Mouse (Mus musculus) heart, adult 9 months (tissue): Measurements from ENCODE around the gene Fhod1.

ENCODE experiments used
- DNase-seq, 2 experiments: peaks; one replicate each; pipeline ENCODE4 v3.0.0; 2022; ENCODE audit warnings: low spot score in 2 of 2

The Fhod1 gene

DNA sequence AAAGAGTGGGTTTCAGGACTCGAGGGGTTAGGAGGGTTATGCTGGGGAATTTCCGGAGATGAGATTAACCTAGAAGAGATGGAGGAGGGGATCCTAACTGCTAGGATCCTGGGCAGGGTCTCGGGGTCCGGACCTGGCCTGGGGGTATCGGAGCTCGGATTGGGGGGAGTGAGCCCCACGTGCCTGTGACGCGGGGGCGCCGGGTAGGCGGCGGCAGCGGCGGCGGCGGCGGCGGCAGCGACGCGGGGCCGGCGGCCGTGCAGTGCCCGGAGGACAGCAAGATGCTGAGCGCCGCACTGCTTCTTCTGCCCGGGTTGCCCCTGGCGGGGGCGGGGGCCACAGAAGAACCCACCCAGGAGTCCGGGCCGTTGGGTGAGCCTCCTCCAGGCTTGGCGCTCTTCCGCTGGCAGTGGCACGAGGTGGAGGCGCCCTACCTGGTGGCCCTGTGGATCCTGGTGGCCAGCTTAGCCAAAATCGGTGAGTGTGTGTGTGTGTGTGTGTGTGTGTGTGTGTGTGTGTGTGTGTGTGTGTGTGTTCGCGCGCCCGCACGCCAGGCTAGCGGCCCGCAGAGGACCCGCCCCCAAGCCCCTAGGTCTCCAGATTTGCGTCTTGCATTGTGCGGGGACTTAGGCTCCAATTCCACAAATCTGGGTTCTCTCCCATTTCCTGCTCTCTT lies 1.5 kb upstream of the Fhod1 start:
- no peak for DNase-seq

DNA sequence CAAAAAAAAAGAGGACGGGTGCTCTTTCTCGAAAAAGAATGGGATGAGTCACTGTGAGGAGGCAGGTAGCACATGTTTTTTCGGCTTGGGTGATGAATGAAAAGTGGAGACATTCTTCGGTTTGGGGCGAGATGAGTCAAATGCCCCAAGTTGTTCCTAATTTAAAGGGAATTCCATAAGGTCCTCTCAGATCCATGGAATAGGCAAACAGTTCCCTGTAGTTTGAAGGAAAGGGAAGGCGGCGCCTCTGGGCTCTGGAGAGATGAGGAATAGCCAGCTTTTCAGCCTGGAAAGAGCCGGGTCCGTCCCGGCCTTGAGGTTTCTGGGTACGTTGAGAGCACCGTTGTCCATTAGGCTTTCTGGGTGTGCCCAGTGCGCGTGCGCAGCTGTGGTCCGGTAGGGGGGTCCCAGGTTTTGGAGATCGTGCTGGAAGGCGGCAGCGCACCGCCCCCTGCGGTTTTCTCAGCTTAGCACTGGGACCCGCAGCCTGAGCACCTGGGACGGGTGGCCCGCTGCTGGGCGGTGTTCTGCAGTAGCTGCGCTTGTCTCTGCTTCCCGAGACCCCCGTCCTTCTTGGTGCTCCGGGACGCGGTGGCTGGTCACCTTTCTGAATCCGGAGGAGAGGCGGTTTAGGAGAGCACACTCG lies 820 bp upstream of the Fhod1 start, which contains the start of gene Slc9a5:
Gene Slc9a5 (plus strand): TSS at position 394 of the 646 bp plus-strand sequence.
- DNase-seq, result peak; percentile 24 to 56

DNA sequence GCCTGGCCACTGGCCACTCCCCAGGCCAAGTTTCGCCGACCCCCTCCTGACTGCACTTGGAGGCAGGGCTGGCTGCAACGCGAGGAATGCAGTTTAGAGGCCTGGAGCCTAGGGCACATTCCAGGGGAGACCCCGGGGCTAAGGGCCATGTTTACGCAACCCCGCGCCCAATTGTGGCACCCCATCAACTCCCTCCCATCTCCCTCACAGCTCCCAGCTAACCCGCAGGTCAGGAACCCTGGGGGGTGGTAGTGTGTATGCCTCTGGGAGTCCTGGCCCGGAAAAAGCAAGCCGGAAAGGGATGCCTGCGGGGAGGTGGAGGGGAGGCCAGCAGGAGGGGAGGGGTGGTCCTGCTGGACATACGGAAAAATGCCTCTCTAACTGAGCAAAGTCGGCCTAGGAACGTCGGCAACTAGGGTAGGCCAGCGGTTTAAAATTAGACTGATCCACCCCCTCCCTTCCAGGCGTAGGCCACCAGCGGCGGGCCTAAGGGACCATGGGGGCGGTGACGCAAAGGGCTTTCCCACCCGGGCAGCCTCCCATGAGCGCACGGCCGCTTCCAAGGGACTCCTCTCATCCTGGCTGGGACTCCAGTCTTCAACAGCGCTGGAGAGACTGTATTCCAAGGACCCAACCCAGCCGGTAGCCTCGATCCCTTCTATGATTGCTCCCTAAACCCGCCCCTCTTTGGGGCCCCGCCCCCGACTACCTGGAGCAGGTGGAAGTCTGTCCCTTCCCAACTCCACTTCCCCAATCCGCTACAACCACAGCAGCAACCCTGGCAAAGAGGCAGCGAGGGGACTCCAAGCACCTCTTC lies 934 bp downstream of the Fhod1 start:
- peak; percentile 83 to 84 for DNase-seq

- DNase-seq, result peak; percentile 39 to 58
Measured at GRCm38 (mm10) chr8:105345061-105345975, 2.4 kb downstream of the Fhod1 start.

- no peak for DNase-seq
Measured at GRCm38 (mm10) chr8:105343791-105344574, 3.8 kb downstream of the Fhod1 start.

- DNase-seq, result no peak
Measured at GRCm38 (mm10) chr8:105342768-105343167, 5.0 kb downstream of the Fhod1 start.

- no peak for DNase-seq
Measured at GRCm38 (mm10) chr8:105341399-105341798, 6.4 kb downstream of the Fhod1 start.

- DNase-seq, result peak; percentile 28 to 48
Measured at GRCm38 (mm10) chr8:105339886-105340635, 7.7 kb downstream of the Fhod1 start.

- no peak for DNase-seq
Measured at GRCm38 (mm10) chr8:105338992-105339391, 8.8 kb downstream of the Fhod1 start.

GRCm38 (mm10) chr8:105336373-105337130 lies 11.2 kb downstream of the Fhod1 start:
- DNase-seq, result no peak

GRCm38 (mm10) chr8:105332523-105332922 lies 15.2 kb downstream of the Fhod1 start:
- DNase-seq, result no peak

- DNase-seq, result no peak
Measured at GRCm38 (mm10) chr8:105331931-105332330, 15.8 kb downstream of the Fhod1 start.

DNA sequence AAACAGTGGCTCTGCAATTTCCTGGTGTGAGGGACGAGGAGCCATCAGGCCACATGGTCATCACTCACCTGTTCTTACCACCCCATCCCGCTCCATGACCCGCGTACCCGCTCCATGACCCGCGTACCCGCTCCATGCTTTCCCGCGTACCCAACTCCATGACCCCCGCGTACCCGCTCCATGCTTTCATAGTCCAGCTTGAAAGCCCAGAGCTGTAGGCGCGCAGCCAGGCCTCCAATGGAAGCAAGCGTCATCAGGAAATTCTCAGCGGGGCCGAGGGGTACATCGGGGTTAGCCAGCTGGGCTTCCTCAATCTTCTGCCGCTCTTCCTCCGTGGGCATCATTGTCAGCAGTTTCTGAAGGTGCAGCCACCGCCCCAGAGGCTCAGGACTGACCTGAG lies 16.3 kb downstream of the Fhod1 start:
- no peak for DNase-seq

GRCm38 (mm10) chr8:105330325-105330724 lies 17.4 kb downstream of the Fhod1 start:
- no peak for DNase-seq

DNA sequence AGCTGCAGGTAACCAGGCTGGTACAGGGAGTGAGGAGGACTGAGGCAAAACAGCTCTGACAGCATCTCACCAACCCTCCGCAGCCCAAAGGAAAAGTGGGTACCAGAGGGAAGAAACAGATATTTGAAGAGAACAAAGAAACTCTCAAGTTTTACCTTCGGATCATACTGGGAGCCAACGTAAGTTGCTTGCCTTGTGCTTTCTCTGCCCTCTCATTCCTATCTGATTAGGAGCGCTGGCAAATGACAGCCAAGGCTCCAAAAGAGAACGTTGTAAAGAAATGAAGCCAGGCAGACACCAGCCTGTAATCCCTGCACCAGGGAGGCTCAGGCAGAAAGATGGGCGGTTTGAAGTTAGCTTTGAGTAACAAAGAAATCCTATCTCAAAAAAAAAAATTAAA lies 20.8 kb downstream of the Fhod1 start:
- DNase-seq, result no peak

GRCm38 (mm10) chr8:105326141-105326672 lies 21.5 kb downstream of the Fhod1 start, which contains the start of the genes Lrrc29 and Tmem208:
Lrrc29 (minus strand) TSS chr8:105326278.
Tmem208 (plus strand) TSS chr8:105326354.
- peak; percentile 90 to 96 for DNase-seq

- no peak for DNase-seq
Measured at GRCm38 (mm10) chr8:105325641-105326093, 22.1 kb downstream of the Fhod1 start.

DNA sequence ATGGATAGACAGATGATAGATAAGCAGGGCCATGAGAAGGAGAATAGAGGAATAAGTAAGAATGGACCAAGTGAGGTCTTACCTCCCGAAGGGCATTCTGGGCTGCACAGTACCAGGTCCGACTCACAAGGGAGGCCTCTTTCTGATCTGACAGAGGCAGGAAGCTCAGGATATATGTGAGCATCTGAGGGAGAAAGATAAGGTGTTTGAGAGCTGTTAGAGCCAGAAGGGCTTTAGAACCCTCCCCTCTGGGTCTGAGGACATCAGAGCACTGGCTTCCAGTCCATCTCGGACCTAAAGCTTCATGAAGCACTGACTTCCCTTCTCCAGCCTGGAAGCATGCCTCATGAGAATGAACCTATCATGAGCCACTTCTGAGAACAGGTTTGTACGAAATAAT lies 24.6 kb downstream of the Fhod1 start:
- DNase-seq, result no peak
